Mouse (Mus musculus) neural tube, embryonic 12.5 days (tissue): ENCODE results near the gene Hrct1. TPM values are rescaled to one million over a fixed set of nuclear protein-coding genes. Genes with fewer than 3 reads are reported as not detected.

ENCODE experiments used
- ATAC-seq: fragments of 200-750 bp; cut with Nextera tagmentation; 2 replicates; pipeline ENCODE4 v1.8.0; 2017; ENCODE audit warnings: low read depth, mild to moderate bottlenecking, moderate TSS enrichment, moderate library complexity; ENCODE audit not compliant: low FRiP score
- H3K27ac ChIP-seq: fragments of 300-500 bp; sonication (generic); 2 replicates; pipeline ENCODE4 v1.5.1; 2016
- H3K27me3 ChIP-seq: fragments of 300-500 bp; sonication (generic); replicated peaks from 2 replicates; pipeline ENCODE4 v1.6.1; 2016; ENCODE audit warnings: mild to moderate bottlenecking
- H3K36me3 ChIP-seq: fragments of 300-500 bp; sonication (generic); 2 replicates; pipeline ENCODE4 v1.6.1; 2016; ENCODE audit warnings: mild to moderate bottlenecking
- H3K4me1 ChIP-seq: fragments of 300-500 bp; sonication (generic); 2 replicates; pipeline ENCODE4 v1.6.1; 2016
- H3K4me2 ChIP-seq: fragments of 300-500 bp; sonication (generic); replicated peaks from 2 replicates; pipeline ENCODE4 v1.6.1; 2016; ENCODE audit warnings: mild to moderate bottlenecking
- H3K4me3 ChIP-seq: fragments of 300-500 bp; sonication (generic); 2 replicates; pipeline ENCODE4 v1.5.1; 2016
- H3K9ac ChIP-seq: fragments of 300-500 bp; sonication (generic); 2 replicates; pipeline ENCODE4 v1.6.1; 2016; ENCODE audit warnings: mild to moderate bottlenecking
- H3K9me3 ChIP-seq: fragments of 300-500 bp; sonication (generic); 2 replicates; pipeline ENCODE4 v1.6.1; 2016; ENCODE audit warnings: mild to moderate bottlenecking
- WGBS: fragments of 180-500 bp; shearing (Covaris S2); methylation state at CpG from one replicate; pipeline ENCODE4 v1.1.7; 2016; 5-methylcytosine and 5-hydroxymethylcytosine counted together
- polyA plus RNA-seq: library from polyadenylated mRNA; unstranded; fragments of >200 nt; fragmentation: Nextera tagmentation; extraction: Ambion mirVana; gene quantifications from 2 replicates; pipeline ENCODE4 v1.2.1, GENCODE M21; 2016

Gene Hrct1
- polyA plus RNA-seq, 1 experiment from 2014 or later, result 0.22 TPM

DNA sequence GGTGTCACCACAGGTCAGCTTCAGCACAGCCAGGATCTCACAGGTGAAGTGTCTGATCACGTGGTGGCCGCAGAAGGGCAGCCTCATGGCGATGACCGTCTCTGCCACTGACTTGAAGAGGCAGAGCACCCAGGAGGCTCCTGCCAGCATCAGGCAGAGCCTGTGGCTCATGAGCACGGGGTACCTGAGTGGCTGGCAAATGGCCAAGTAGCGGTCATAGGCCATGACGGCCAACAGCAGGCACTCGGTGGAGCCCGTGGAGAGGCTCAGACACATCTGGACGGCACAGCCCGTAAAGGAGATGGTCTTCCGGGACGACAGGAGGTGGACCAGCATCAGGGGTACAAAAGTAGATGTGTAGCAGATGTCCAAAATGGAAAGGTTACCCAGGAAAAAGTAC, 21.0 kb upstream of the Hrct1 start:
- 82% methylated on average over 13 of the region's 13 CpGs for WGBS
- H3K27ac ChIP-seq, result no peak overlapping the region
- no peaks in the 10 kb centered on the region for H3K4me1 ChIP-seq
- H3K36me3 ChIP-seq, result no peaks in the 10 kb centered on the region
- H3K4me2 ChIP-seq, result no peak overlapping the region
- H3K9me3 ChIP-seq, result no peaks in the 10 kb centered on the region
- H3K4me3 ChIP-seq, result no peak overlapping the region
- 0 out of 2 replicates have a peak, but pooled peaks cover 3% of the 10 kb centered on the region for H3K27me3 ChIP-seq
- ATAC-seq, result no peak
- H3K9ac ChIP-seq, result no peak overlapping the region

GRCm38 (mm10) chr4:43709869-43710268, 17.1 kb upstream of the Hrct1 start, which contains the start of gene Olfr71:
Gene Olfr71 (minus strand): TSS chr4:43710255.
- Histone ChIP-seq H3K9me3 (no peaks in the 10 kb centered on the region), H3K4me3 (no peak within 1 kb of the TSS), H3K27ac (no peak within 1 kb of the TSS), H3K4me1 (0 out of 2 replicates have a peak, but pooled peaks cover 2% of the 10 kb centered on the region), H3K27me3 (0 out of 2 replicates have a peak, but pooled peaks cover 3% of the 10 kb centered on the region), H3K36me3 (no peaks in the 10 kb centered on the region), H3K4me2 (no peak within 1 kb of the TSS), H3K9ac (no peak within 1 kb of the TSS)
- 84% methylated on average over 6 of the region's 6 CpGs for WGBS
- no peak for ATAC-seq

GRCm38 (mm10) chr4:43711821-43712220, 15.2 kb upstream of the Hrct1 start:
- H3K27me3 ChIP-seq, result 0 out of 2 replicates have a peak, but pooled peaks cover 3% of the 10 kb centered on the region
- H3K4me3 ChIP-seq, result no peak overlapping the region
- no peak overlapping the region for H3K4me2 ChIP-seq
- 0 out of 2 replicates have a peak, but pooled peaks cover 2% of the 10 kb centered on the region for H3K4me1 ChIP-seq
- no peak overlapping the region for H3K27ac ChIP-seq
- WGBS, result 1% methylated on average over 2 of the region's 2 CpGs
- 0 out of 2 replicates have a peak, but pooled peaks have one; percentile 33 for ATAC-seq
- H3K9ac ChIP-seq, result no peak overlapping the region
- H3K36me3 ChIP-seq, result no peaks in the 10 kb centered on the region
- H3K9me3 ChIP-seq, result no peaks in the 10 kb centered on the region

GRCm38 (mm10) chr4:43713652-43714219, 13.3 kb upstream of the Hrct1 start:
- no peak overlapping the region for H3K4me2 ChIP-seq
- no peak overlapping the region for H3K9ac ChIP-seq
- ATAC-seq, result no peak
- H3K4me1 ChIP-seq, result 0 out of 2 replicates have a peak, but pooled peaks cover 2% of the 10 kb centered on the region
- H3K27me3 ChIP-seq, result 0 out of 2 replicates have a peak, but pooled peaks cover 3% of the 10 kb centered on the region
- H3K4me3 ChIP-seq, result no peak overlapping the region
- no peaks in the 10 kb centered on the region for H3K9me3 ChIP-seq
- H3K36me3 ChIP-seq, result no peaks in the 10 kb centered on the region
- H3K27ac ChIP-seq, result no peak overlapping the region
- WGBS, result 44% methylated on average over 7 of the region's 7 CpGs

DNA sequence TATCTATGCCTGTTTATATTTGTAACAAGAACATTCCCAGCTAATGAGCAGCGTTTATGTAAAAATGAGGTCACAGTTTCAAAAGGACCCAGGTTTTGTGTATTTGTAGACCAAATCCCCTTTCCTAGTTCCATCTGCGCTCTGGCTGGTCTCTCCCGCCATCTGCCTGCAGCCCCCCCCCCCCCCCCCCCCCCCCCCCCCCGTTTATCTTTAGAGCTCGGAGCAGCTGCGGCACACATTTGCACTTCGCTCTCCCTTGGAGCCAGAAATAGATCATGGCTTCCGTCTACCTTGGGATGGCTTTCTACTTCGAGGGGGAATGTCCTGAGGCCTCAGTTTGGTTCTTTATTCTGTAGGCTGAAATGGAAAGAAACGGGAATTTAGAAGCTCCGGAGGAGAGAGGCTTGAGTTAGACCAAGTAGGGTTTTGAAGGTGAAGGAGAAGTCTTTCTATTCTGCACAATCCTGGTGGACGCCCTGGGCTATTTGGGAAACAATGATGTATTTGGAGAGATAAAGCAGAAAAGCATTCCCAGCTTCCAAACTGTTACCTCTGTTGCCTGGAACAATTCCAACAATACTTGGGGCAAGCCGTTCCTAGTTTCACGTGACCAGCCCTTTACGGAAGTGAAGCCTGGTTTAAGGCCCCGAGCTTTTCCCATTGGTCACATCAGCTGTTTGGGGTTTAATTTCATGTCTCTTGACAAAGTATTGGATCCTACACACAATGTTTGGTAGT, 6.3 kb upstream of the Hrct1 start:
- Histone ChIP-seq H3K9me3 (no peaks in the 10 kb centered on the region), H3K36me3 (no peaks in the 10 kb centered on the region), H3K9ac (no peak overlapping the region), H3K4me2 (0 out of 2 replicates have a peak overlapping the region, but pooled peaks have one; percentile 16), H3K27ac (peak overlapping the region; percentile 15; the same call in 1 of the 2 replicates), H3K27me3 (no peaks in the 10 kb centered on the region), H3K4me3 (no peak overlapping the region), H3K4me1 (no peaks in the 10 kb centered on the region)
- no peak for ATAC-seq
- WGBS, result 57% methylated on average over 15 of the region's 16 CpGs

GRCm38 (mm10) chr4:43722191-43722590, 4.8 kb upstream of the Hrct1 start:
- WGBS, result 92% methylated on average over 4 of the region's 4 CpGs

DNA sequence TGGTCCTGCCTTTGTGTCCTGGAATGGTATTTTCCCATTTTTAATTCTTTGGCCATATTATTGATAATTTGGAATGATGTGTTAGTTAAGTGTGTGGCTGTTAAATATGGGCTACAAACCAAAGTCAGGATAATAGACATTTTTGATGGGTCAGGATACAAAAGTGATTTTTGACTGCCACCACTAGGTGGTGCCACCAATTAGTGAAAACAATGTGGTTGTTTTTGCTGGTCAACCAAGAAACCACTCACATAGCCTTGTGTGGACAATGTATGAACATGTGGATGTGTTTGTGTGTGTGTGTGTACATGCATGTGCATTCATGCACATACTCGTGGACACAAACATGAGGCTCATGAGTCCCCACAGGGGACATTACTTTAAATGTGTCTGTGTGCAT, 2.2 kb upstream of the Hrct1 start:
- H3K4me2 ChIP-seq, result no peak overlapping the region
- no peak overlapping the region for H3K9ac ChIP-seq
- H3K4me1 ChIP-seq, result no peaks in the 10 kb centered on the region
- H3K27me3 ChIP-seq, result no peaks in the 10 kb centered on the region
- H3K36me3 ChIP-seq, result no peaks in the 10 kb centered on the region
- H3K9me3 ChIP-seq, result no peaks in the 10 kb centered on the region
- no peak for ATAC-seq
- WGBS, result 48% methylated on average over 1 of the region's 1 CpGs
- no peak overlapping the region for H3K4me3 ChIP-seq
- no peak overlapping the region for H3K27ac ChIP-seq

More at GRCm38 (mm10) chr4:43722191-43722590, 4.8 kb upstream of the Hrct1 start:
- H3K27me3 ChIP-seq, result no peaks in the 10 kb centered on the region
- no peak overlapping the region for H3K4me2 ChIP-seq
- no peak overlapping the region for H3K27ac ChIP-seq
- no peaks in the 10 kb centered on the region for H3K36me3 ChIP-seq
- no peaks in the 10 kb centered on the region for H3K4me1 ChIP-seq
- no peak for ATAC-seq
- no peaks in the 10 kb centered on the region for H3K9me3 ChIP-seq
- no peak overlapping the region for H3K4me3 ChIP-seq
- H3K9ac ChIP-seq, result no peak overlapping the region

DNA sequence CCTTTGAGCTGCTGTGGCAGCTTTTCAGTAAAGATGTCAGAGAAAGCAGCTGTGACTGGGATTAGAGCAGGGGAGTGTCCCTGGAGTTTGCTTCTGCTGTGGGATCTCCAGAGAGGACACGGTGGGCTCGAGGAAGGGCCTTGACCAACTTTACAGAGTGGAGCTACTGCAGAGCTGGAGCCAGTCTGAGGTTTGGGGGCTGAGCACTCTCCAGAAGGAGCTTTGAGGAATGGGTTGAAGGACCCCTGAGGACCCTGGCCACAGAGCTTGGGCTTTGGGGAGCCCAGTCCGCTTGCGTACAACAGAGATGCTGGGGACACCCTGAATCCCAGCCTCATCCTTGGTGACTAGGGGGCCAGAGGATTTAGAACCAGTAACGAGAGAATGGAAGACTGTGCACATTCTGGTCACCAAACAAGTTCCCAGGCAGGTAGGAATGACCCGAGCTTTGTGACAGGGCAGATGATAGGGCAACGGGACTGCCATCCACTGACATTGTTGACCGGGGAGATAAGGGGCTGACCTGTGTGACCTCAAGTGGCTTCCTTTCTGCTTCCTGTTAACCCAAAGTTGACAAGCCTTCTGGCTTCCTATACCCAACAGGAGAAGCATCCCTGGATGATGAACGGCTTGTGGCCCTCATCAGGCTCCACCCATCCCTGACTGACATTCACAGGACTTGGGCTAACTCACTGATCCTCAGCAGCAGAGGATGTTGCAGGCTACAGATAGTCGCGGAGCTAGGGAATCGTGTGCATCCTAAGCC, 577 bp upstream of the Hrct1 start:
- Histone ChIP-seq H3K4me1 (no peaks in the 10 kb centered on the region), H3K36me3 (no peaks in the 10 kb centered on the region), H3K27me3 (no peaks in the 10 kb centered on the region), H3K4me2 (no peak overlapping the region), H3K27ac (no peak overlapping the region), H3K4me3 (no peak overlapping the region), H3K9me3 (no peaks in the 10 kb centered on the region), H3K9ac (no peak overlapping the region)
- 84% methylated on average over 12 of the region's 12 CpGs for WGBS
- no peak for ATAC-seq

DNA sequence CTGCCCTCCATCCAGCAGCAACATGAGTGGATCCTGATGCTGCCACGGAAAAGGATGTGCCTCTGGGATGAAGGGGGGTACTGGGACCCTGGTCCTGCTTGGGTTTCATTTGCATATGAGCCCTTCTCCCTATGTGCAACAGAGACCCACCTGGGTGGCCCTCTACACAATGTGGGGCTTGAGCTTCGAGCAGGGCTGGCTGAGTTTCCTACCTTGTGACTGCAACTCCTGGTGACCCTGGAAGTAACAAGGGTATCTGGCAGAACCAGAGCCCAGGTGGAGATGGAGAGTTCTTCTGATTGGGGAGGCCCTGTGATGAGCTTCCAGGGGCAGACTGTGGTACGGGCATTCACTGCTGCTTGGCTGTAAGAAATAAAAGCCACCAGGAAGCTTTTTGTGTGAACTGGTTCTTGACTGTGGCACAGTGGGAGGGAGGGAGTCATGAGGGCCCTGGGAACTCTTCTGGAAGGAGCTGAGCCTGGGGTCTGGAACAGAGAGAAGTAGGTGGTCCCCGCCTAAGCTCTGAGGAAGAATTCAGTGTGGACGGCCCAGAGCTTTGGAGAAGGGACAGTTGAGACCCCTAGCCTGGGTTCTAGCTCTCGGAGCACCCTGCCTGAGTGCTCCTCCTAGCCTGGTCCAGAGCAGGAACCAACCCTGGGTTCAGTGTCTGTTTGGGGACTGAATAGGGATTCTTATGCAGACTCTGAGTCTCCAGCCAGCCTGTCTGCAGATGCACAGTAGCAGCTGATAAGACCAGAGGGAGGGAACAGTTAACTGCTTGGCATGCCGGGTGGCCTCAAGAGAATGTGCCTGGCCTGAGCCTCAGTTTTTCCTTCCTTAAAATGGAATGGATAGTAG, 959 bp downstream of the Hrct1 start:
- Histone ChIP-seq H3K4me2 (no peak overlapping the region), H3K4me3 (no peak overlapping the region), H3K27ac (no peak overlapping the region), H3K4me1 (no peaks in the 10 kb centered on the region), H3K27me3 (no peaks in the 10 kb centered on the region), H3K9ac (no peak overlapping the region), H3K36me3 (no peaks in the 10 kb centered on the region), H3K9me3 (no peaks in the 10 kb centered on the region)
- ATAC-seq, result no peak
- 78% methylated on average over 7 of the region's 7 CpGs for WGBS

DNA sequence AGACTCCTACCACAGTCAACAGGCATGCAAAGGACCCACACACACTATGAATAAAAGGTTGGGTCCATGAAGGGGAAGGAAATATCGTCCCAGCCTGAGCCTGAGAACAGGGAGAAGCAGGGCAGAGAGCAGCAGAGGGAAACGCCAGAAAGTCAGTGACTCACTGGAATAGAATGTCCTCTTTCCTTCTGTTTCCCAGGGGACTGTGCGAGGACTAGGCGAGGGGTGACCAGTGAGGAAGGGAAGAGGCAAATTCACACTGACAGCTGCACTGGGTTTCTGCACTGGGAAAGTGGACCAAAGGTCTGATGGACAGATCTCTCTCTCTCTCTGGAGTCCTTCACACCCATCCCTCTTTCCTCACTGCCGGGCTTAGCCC, 1.6 kb downstream of the Hrct1 start:
- WGBS, result 71% methylated on average over 5 of the region's 5 CpGs
- no peaks in the 10 kb centered on the region for H3K9me3 ChIP-seq
- ATAC-seq, result no peak
- no peak overlapping the region for H3K9ac ChIP-seq
- no peaks in the 10 kb centered on the region for H3K36me3 ChIP-seq
- no peaks in the 10 kb centered on the region for H3K4me1 ChIP-seq
- no peak overlapping the region for H3K4me2 ChIP-seq
- no peaks in the 10 kb centered on the region for H3K27me3 ChIP-seq
- no peak overlapping the region for H3K27ac ChIP-seq
- H3K4me3 ChIP-seq, result no peak overlapping the region

DNA sequence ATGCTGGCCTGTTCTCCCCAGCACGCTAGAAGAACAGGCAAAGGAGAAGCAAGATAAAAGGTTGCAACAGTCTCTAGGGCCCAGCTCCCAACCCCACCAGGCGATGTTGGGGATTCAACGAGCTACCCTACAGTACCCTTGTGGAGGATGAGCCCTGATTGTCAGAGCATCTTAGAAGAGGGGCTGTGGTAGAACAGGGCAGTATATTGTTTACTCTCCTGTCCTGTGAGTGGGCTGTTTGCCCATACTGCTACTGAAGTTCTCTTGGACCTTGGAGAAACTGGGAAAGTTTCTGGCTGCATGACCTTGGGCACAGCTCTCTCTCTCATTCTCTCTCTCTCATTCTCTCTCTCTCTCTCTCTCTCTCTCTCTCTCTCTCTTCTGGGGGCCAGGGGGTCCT, 2.1 kb downstream of the Hrct1 start:
- H3K4me3 ChIP-seq, result no peak overlapping the region
- 80% methylated on average over 3 of the region's 3 CpGs for WGBS
- no peaks in the 10 kb centered on the region for H3K9me3 ChIP-seq
- no peak overlapping the region for H3K4me2 ChIP-seq
- no peak overlapping the region for H3K27ac ChIP-seq
- no peaks in the 10 kb centered on the region for H3K27me3 ChIP-seq
- H3K4me1 ChIP-seq, result no peaks in the 10 kb centered on the region
- ATAC-seq, result no peak
- no peaks in the 10 kb centered on the region for H3K36me3 ChIP-seq
- no peak overlapping the region for H3K9ac ChIP-seq
